Mouse (Mus musculus) lung, postnatal 36 days (tissue): ENCODE results near the gene Pars2.

Experiments
- DNase-seq: peaks from one replicate; pipeline ENCODE4 v3.0.0; 2022; ENCODE audit warnings: mixed read lengths

Gene Pars2

GRCm38 (mm10) chr4:106650833-106651527 is at the start of gene Pars2:
Pars2 (plus strand) TSS chr4:106651069.
- DNase-seq: peak; percentile 97

- DNase-seq: no peak
Measured at GRCm38 (mm10) chr4:106606639-106607554, 44.0 kb upstream of the Pars2 start.

GRCm38 (mm10) chr4:106607905-106608304 is 43.0 kb upstream of the Pars2 start:
- no peak for DNase-seq

GRCm38 (mm10) chr4:106613105-106613504 is 37.8 kb upstream of the Pars2 start:
- DNase-seq: no peak

GRCm38 (mm10) chr4:106613560-106613959 is 37.3 kb upstream of the Pars2 start:
- DNase-seq: no peak

GRCm38 (mm10) chr4:106614180-106614797 is 36.6 kb upstream of the Pars2 start:
- peak; percentile 68 for DNase-seq

- DNase-seq: no peak
Measured at GRCm38 (mm10) chr4:106614881-106615280, 36.0 kb upstream of the Pars2 start.

GRCm38 (mm10) chr4:106615637-106616036 is 35.2 kb upstream of the Pars2 start:
- DNase-seq: no peak

GRCm38 (mm10) chr4:106617056-106617455 is 33.8 kb upstream of the Pars2 start, which contains the start of gene Lexm:
Lexm (minus strand) TSS chr4:106617241.
- no peak for DNase-seq

GRCm38 (mm10) chr4:106618898-106619297 is 32.0 kb upstream of the Pars2 start:
- no peak for DNase-seq

- DNase-seq: no peak
Measured at GRCm38 (mm10) chr4:106621428-106621827, 29.4 kb upstream of the Pars2 start.

- DNase-seq: peak; percentile 83
Measured at GRCm38 (mm10) chr4:106622030-106622493, 28.8 kb upstream of the Pars2 start, which contains the start of gene Ttc22. Ttc22 (plus strand) TSS chr4:106622432.

- DNase-seq: no peak
Measured at GRCm38 (mm10) chr4:106622712-106623111, 28.2 kb upstream of the Pars2 start.

- peak; percentile 48 for DNase-seq
Measured at GRCm38 (mm10) chr4:106624271-106624670, 26.6 kb upstream of the Pars2 start.

GRCm38 (mm10) chr4:106627809-106628208 is 23.1 kb upstream of the Pars2 start:
- no peak for DNase-seq

GRCm38 (mm10) chr4:106628650-106629360 is 22.1 kb upstream of the Pars2 start:
- peak; percentile 21 for DNase-seq

- DNase-seq: no peak
Measured at GRCm38 (mm10) chr4:106629374-106629773, 21.5 kb upstream of the Pars2 start.

GRCm38 (mm10) chr4:106630333-106631220 is 20.3 kb upstream of the Pars2 start:
- peak; percentile 80 for DNase-seq

- DNase-seq: no peak
Measured at GRCm38 (mm10) chr4:106632313-106632712, 18.6 kb upstream of the Pars2 start.

GRCm38 (mm10) chr4:106633281-106634085 is 17.4 kb upstream of the Pars2 start:
- DNase-seq: no peak

GRCm38 (mm10) chr4:106634086-106634479 is 16.8 kb upstream of the Pars2 start:
- no peak for DNase-seq
